Mouse (Mus musculus) embryo, embryonic 9.5 days (tissue): ENCODE results near the gene Tha1.

ENCODE experiments used
- DNase-seq: peaks from one replicate; pipeline ENCODE4 v3.0.0-alpha.2; 2017; ENCODE audit errors: extremely low spot score

The Tha1 gene

GRCm38 (mm10) chr11:117872861-117873608 lies at the start of gene Tha1:
Gene Tha1 (minus strand): TSS chr11:117873481.
- DNase-seq: peak; percentile 86

GRCm38 (mm10) chr11:117919211-117919610 lies 45.9 kb upstream of the Tha1 start:
- peak; percentile 75 for DNase-seq

DNA sequence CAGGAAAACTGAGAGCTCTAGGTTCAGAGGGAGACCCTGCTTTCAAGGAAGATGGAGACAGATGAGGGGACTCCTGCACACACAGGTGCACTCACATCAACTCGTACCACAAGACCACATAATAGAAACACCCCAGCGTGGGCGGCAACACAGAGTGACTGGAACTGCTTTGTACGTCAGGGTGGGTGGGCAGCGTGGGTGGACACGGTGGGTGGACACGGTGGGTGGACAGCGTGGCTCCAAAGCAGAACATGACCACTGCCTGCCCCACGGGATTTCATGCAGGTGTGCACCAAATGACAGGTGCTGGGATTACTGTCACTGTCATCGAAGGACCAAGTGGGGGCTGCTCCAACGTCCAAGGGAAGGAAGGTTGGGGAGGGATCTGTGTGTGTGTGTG lies 45.3 kb upstream of the Tha1 start:
- no peak for DNase-seq

DNA sequence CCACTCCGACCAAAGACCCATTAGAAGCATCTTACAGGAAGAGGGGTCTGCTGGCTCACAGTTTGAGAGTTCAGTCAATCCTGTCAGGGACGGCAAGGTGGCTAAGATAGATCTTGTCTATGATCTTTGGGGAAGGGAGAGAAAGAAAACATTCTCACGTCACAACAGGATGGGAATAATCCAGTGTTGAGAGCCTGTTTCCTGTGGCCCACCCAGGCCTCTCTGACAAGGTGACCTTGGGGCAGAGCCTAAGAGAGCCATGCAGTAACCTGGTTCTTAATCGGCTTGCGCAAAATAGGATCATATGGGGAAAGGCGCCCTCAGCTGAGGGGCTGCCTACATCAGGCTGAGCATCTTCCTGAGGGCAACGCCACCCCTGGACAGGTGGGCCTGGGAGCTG lies 42.6 kb upstream of the Tha1 start:
- no peak for DNase-seq

DNA sequence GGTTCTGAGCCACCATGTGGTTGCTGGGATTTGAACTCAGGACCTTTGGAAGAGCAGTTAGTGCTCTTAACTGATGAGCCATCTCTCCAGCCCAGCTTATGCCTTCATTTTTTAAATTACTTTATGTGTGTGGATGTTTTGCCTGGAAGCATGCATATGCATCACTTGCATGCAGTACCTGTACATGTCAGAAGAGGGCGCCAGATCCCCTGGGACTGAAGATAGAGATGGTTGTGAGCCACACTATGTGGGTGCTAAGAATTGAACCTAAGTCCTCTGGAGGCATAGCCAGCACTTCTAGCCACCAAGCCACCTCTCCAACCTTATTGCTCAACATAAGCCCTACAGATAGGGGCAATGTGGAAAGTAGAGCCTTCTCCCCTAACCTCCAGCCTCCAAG lies 42.1 kb upstream of the Tha1 start:
- DNase-seq: no peak

DNA sequence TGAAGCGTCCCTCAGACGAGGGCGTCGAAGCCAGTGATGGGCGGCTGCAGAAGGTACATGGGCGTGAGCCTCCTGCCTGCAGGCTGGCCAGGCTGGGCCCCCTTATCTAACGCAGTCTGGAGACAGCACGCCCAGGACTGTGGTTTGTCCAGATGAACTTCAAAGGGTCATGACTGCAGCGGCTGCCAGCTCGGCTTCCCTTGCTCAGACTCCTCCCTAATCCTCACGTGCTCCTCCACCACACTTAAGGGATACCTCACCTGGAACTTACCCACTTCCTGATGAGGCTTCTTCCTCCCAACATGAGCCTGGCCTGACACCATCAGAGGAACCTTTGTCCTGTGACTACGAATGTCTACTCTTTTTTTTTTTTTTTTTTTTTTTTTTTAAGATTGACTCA lies 41.2 kb upstream of the Tha1 start:
- no peak for DNase-seq

- peak; percentile 80 for DNase-seq
These were observed 39.5 kb upstream of the Tha1 start for GRCm38 (mm10) chr11:117912684-117913352.

DNA sequence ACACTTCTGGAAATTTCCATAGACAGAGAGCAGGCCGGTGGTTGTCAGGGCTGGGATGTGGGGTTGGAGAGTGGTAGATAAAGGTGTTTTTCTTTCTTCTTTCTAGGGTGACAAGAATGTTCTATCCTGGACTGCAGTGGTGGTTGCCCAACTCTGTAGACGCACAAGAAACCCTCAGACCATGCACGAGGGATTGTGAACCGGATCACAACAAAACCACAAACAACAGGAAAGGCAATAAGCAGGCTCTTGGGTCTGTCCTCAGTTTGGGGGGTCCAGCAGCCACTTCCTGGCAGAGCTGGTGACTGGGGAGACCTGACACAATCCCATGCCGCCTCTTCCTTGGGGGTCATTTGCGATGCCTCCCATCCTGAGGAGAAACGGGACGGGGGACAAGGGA lies 36.1 kb upstream of the Tha1 start:
- no peak for DNase-seq

- DNase-seq: no peak
These were observed 31.2 kb upstream of the Tha1 start for GRCm38 (mm10) chr11:117904442-117904841.

GRCm38 (mm10) chr11:117902282-117902681 lies 29.0 kb upstream of the Tha1 start:
- DNase-seq: no peak

GRCm38 (mm10) chr11:117896533-117896932 lies 23.3 kb upstream of the Tha1 start:
- no peak for DNase-seq

- DNase-seq: no peak
These were observed 21.4 kb upstream of the Tha1 start for GRCm38 (mm10) chr11:117894676-117895075.

DNA sequence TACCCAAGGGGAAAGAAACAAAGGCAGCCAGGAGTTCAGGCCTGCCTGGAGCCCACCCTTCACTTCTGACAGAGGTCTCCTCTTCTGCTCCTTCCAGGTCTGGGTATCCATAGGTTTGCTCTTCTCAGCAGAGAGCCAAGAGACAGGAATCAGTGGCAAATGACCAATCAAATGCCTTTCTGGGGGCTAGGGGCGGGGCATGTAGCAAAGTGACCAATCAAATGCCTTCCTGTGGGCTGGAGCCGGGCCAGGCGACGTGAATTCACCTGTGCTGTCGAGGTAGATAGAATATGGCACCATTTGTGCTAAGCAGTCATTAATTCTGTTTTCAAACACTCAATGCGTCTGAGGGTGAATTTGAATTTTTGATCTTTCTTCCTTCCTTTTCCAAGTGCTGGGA lies 18.9 kb upstream of the Tha1 start:
- no peak for DNase-seq

DNA sequence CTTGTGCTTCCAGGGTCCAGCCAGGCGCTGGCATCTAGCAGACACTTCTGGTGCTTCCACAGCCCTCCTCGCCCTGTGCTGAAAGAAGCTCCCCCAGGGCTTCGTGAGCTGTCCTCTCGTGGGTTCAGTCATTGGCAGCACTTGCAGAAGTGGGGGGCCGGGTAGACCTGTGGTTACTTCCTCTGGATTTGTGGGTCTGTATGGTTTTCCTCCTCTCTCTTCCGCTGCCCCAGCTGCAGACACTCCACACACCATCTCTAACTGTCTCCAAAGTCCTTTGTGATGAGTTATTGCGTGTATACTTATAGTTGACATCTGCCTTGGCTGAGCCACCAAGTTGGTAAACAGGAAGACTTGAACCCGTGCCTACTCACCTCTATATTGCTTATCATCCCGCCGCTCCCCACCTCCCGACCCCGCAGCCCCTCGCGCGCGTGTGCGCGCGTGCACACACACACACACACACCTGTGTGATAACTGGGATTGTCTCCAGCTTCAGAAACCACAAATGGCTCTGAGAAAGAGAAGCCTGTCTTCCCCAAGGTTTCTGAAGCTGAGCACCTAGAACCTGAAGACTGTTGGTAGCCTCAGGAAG lies 18.4 kb upstream of the Tha1 start:
- DNase-seq: no peak

DNA sequence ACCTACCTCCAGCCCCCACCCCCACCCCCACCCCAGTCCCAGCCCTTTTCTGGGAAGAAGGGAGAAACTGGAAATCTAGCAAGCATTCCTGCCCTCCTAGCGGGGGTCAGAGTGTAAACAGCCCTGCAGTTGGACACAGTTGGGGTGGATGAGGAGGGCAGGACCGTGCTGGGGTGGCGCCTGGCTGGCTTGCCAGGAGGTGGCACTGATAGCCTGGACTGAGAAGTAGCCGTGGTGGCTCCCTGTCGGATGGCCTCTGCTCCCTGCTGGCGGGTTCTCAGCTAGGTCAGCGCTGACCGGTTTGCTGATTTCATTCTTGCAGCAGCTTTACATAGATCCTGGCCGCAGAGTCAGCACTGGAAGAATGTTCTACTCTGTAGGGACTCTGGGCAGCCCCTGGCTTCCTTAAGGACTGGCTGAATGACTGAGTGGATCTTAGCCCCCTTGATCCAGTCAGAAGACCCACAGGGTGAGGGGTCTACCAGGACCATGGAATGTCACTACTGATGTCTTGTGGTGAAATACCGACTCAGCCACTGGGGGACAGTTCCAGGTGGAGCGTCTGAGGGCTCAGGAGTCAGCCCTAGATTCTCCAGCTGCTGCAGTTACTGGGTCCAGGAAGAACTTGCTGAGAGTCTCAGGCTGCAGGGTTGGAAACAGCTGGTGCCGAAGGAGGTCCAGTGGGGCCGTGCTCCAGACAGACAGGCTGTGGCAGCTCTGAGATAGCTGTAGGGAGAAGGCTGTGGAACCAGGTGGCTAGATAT lies 17.4 kb upstream of the Tha1 start:
- DNase-seq: peak; percentile 53

- no peak for DNase-seq
These were observed 16.6 kb upstream of the Tha1 start for GRCm38 (mm10) chr11:117889887-117890340.

DNA sequence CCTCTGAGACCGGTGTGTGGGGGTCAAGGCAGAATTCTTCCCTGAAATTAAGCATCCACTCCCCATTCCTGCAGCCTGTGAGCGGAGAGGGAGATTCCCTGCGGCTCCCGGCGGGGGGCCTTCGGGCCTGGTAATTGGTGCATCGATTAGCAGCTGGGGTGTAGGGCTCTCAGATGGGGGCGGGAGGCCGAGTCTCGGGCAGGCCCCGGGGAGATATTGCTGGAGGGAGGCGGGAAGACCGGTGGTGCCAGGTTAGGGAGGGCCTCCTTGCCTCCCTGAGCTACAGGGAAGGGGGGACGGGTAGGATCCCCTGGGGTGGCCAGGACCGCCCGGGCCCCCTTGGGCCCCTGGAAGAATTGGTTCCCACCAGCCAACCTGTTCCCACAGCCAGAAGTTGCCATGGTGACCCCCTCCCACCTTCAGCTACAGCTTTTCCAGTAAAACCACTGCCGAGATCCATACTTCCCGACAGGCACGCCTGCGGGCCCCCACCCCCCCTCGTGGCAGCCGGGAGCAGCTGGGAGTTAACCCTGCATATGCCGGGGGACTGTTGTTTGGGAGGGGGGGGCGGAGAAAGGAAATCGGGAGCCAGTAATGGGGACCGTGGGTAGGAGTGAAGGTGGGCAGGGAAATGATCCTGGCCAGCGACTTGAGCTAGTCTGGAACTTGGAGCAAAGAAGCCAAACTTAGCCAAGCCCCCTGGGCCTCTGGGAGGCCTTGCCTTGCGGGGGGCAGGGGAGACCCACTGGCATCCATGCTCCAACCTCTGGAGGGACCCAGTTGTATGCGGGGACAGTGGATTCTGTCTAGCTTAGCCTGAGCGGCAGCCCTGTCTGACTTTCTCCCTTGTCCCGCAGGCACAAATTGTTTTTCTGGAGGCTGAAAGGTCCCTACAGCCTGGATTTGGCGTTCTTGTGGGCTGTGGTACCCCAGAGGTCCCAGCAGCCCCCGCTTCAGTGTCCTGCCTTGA lies 15.9 kb upstream of the Tha1 start:
- DNase-seq: peak; percentile 54

DNA sequence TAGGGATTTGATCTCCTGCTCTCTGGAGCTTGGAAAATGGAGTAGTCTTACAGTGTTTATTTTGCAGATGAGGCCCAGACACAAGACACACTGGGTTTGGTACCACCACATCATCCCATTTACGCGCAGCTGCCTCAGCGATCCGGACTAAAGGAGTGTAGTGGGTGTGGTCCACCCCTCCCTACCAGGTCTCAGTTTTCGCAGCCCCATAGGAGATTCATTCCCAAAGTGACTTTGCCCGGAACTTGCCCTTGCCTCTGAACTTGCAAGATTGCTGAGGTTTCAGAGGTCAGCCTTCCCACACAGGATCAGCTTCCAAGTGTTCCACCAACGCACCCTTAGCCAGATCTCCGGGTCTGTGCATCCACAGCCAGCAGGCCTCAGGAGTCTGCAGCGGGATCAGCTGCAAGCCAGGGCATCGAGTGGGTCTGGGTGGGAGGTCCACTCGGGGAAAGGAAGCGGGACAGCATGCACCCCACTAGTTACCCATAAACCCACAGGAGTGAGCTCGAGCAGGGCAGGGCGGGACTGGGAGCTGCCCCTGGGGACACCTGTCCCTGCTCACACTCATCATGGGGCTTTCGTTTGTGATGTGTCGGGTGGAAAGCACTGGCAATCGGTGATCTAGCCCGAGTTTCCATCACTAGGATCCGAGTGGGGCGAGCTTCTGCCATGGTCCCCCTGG lies 15.0 kb upstream of the Tha1 start:
- no peak for DNase-seq

DNA sequence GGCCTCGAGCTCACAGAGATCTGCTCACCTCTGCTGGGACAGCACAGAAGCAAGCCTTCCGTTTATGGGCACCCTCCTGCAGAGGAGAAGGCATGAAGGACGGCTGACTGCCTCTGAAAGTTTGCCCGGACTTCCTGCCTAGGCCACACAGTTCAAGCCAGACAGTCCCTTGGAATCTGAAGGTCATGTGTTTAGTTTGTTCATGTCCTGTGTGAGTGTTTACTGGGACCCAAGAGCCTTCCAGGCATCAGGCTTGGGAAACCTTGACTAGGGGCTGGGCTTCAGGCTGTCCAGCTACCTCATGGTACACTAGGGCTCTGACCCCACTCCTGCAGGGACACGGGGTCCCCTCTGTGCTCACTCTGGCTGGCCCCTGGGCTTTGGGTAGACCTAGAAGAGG lies 12.7 kb upstream of the Tha1 start:
- DNase-seq: no peak

GRCm38 (mm10) chr11:117882208-117882607 lies 8.9 kb upstream of the Tha1 start:
- no peak for DNase-seq
